Mouse (Mus musculus) myocyte (in vitro differentiated cells): ENCODE results near the gene Ppp1r15b.

ENCODE experiments used
- MYOD1 ChIP-seq, 3 experiments: IDR thresholded peaks; one replicate each; pipeline ENCODE4 v1.6.1; 2011; ENCODE audit warnings: control low read depth in 2 of 3, low read depth in 2 of 3, mild to moderate bottlenecking in 2 of 3, moderate library complexity in 1 of 3; ENCODE audit not compliant: insufficient read length in 2 of 3, control insufficient read depth in 1 of 3
- POLR2A ChIP-seq: IDR thresholded peaks from one replicate; pipeline ENCODE4 v1.6.1; 2011; ENCODE audit warnings: low read depth, mild to moderate bottlenecking, control low read depth, moderate library complexity; ENCODE audit not compliant: insufficient read length
- POLR2AphosphoS2 ChIP-seq: IDR thresholded peaks from one replicate; pipeline ENCODE4 v1.6.1; 2011; ENCODE audit warnings: low read depth, control low read depth; ENCODE audit not compliant: insufficient read length
- USF1 ChIP-seq: IDR thresholded peaks from one replicate; pipeline ENCODE4 v1.6.1; 2011; ENCODE audit warnings: low read depth, mild to moderate bottlenecking, control low read depth, moderate library complexity

GRCm38 (mm10) chr1:133102108-133102507 is 28.8 kb upstream of the Ppp1r15b start:
- TF ChIP-seq MYOD1 (IDR thresholded peaks at IDR 0.05; ENCODE audit: control insufficient read depth in 1 of 3, insufficient read length in 2 of 3, low read depth in 2 of 3) (no peak), USF1 (no peak), POLR2A (no peak), POLR2AphosphoS2 (no peak)
